Mouse (Mus musculus) spleen, adult 12 weeks (tissue): ENCODE results near the gene Elobl.

ENCODE experiments used
- DNase-seq: peaks from one replicate; pipeline ENCODE4 v3.0.0; 2022; ENCODE audit warnings: low spot score

Elobl gene

GRCm38 (mm10) chr11:88934089-88935000 is 32.4 kb downstream of the Elobl start:
- no peak for DNase-seq

GRCm38 (mm10) chr11:88933030-88933429 is 33.7 kb downstream of the Elobl start:
- DNase-seq = no peak

GRCm38 (mm10) chr11:88931692-88932530 is 34.8 kb downstream of the Elobl start:
- no peak for DNase-seq

- no peak for DNase-seq
Measured at GRCm38 (mm10) chr11:88926566-88926965, 40.2 kb downstream of the Elobl start.
